Mouse (Mus musculus) kidney, embryonic 15.5 days (tissue): ENCODE measurements around the gene S100a14. TPM values are rescaled to one million over a fixed set of nuclear protein-coding genes. Genes with fewer than 3 reads are reported as not detected.

ENCODE experiments used
- ATAC-seq: fragments of 200-750 bp; cut with Nextera tagmentation; replicated peaks from 2 replicates; pipeline ENCODE4 v1.8.0; 2017; ENCODE audit warnings: moderate TSS enrichment; ENCODE audit not compliant: low FRiP score
- H3K27ac ChIP-seq: fragments of 300-500 bp; sonication (generic); 2 replicates; pipeline ENCODE4 v1.5.1; 2015; ENCODE audit warnings: mild to moderate bottlenecking, inconsistent platforms
- H3K27me3 ChIP-seq: fragments of 300-500 bp; sonication (generic); 2 replicates; pipeline ENCODE4 v1.6.1; 2015; ENCODE audit warnings: inconsistent platforms
- H3K36me3 ChIP-seq: fragments of 300-500 bp; sonication (generic); 2 replicates; pipeline ENCODE4 v1.6.1; 2015; ENCODE audit warnings: inconsistent platforms
- H3K4me1 ChIP-seq: fragments of 300-500 bp; sonication (generic); 2 replicates; pipeline ENCODE4 v1.6.1; 2015; ENCODE audit warnings: inconsistent platforms
- H3K4me2 ChIP-seq: fragments of 300-500 bp; sonication (generic); 2 replicates; pipeline ENCODE4 v1.6.1; 2015; ENCODE audit warnings: moderate library complexity, mild to moderate bottlenecking, inconsistent platforms
- H3K4me3 ChIP-seq: fragments of 300-500 bp; sonication (generic); replicated peaks from 2 replicates; pipeline ENCODE4 v1.5.1; 2015; ENCODE audit warnings: mild to moderate bottlenecking, inconsistent platforms
- H3K9ac ChIP-seq: fragments of 300-500 bp; sonication (generic); 2 replicates; pipeline ENCODE4 v1.6.1; 2015; ENCODE audit warnings: mild to moderate bottlenecking, inconsistent platforms
- H3K9me3 ChIP-seq: fragments of 300-500 bp; sonication (generic); replicated peaks from 2 replicates; pipeline ENCODE4 v1.6.1; 2016; ENCODE audit warnings: inconsistent platforms
- WGBS: fragments of 180-500 bp; shearing (Covaris S2); methylation state at CpG from one replicate; pipeline ENCODE4 v1.1.7; 2015; ENCODE audit warnings: mixed read lengths; 5-methylcytosine and 5-hydroxymethylcytosine counted together
- polyA plus RNA-seq: library from polyadenylated mRNA; unstranded; fragments of >200 nt; fragmentation: Nextera tagmentation; extraction: Ambion mirVana; gene quantifications from 2 replicates; pipeline ENCODE4 v1.2.1, GENCODE M21; 2015

S100a14 gene
- polyA plus RNA-seq, 1 experiment from 2014 or later: 3.8 TPM

GRCm38 (mm10) chr3:90508950-90509746 lies 17.5 kb upstream of the S100a14 start, which contains the start of gene Chtop:
Chtop (minus strand) TSS chr3:90509498.
- no peaks in the 10 kb centered on the region for H3K9me3 ChIP-seq
- peak within 1 kb of the TSS; percentile 97 for H3K27ac ChIP-seq
- peak within 1 kb of the TSS; percentile 62 for H3K4me2 ChIP-seq
- H3K27me3 ChIP-seq: no peaks in the 10 kb centered on the region
- H3K4me3 ChIP-seq: peak within 1 kb of the TSS; percentile 95
- H3K36me3 ChIP-seq: peaks cover 41% of the 10 kb centered on the region
- under 1% methylated on average over 66 of the region's 66 CpGs for WGBS
- peak; percentile 94 for ATAC-seq
- H3K4me1 ChIP-seq: peaks cover 26% of the 10 kb centered on the region
- H3K9ac ChIP-seq: peak within 1 kb of the TSS; percentile 99

GRCm38 (mm10) chr3:90509747-90510123 lies 16.9 kb upstream of the S100a14 start:
- Histone ChIP-seq H3K9ac (no peak overlapping the region), H3K36me3 (peaks cover 35% of the 10 kb centered on the region), H3K4me1 (peaks cover 31% of the 10 kb centered on the region), H3K27ac (peak overlapping the region; percentile 79), H3K9me3 (no peaks in the 10 kb centered on the region), H3K27me3 (no peaks in the 10 kb centered on the region), H3K4me3 (peak overlapping the region; percentile 95), H3K4me2 (peak overlapping the region; percentile 62)
- no peak for ATAC-seq
- 26% methylated on average over 2 of the region's 2 CpGs for WGBS

GRCm38 (mm10) chr3:90512276-90512675 lies 14.4 kb upstream of the S100a14 start:
- Histone ChIP-seq H3K4me1 (peaks cover 38% of the 10 kb centered on the region), H3K36me3 (peaks cover 10% of the 10 kb centered on the region), H3K27me3 (no peaks in the 10 kb centered on the region), H3K4me3 (no peak overlapping the region), H3K4me2 (no peak overlapping the region), H3K9me3 (no peaks in the 10 kb centered on the region), H3K27ac (no peak overlapping the region), H3K9ac (no peak overlapping the region)
- 83% methylated on average over 5 of the region's 5 CpGs for WGBS
- no peak for ATAC-seq

GRCm38 (mm10) chr3:90512948-90513642 lies 13.6 kb upstream of the S100a14 start:
- Histone ChIP-seq H3K4me2 (peak overlapping the region; percentile 80), H3K27me3 (no peaks in the 10 kb centered on the region), H3K4me3 (peak overlapping the region; percentile 45), H3K4me1 (peaks cover 30% of the 10 kb centered on the region), H3K9me3 (no peaks in the 10 kb centered on the region), H3K9ac (no peak overlapping the region; the same call in 1 of the 2 replicates), H3K36me3 (peaks cover 6% of the 10 kb centered on the region), H3K27ac (peak overlapping the region; percentile 74; the same call in 1 of the 2 replicates)
- no peak for ATAC-seq
- 70% methylated on average over 9 of the region's 9 CpGs for WGBS

GRCm38 (mm10) chr3:90513796-90514590 lies 12.7 kb upstream of the S100a14 start, which contains the start of the genes S100a1 and S100a13:
S100a1 (minus strand) TSS chr3:90514392.
S100a13 (plus strand) TSS chr3:90514435.
- peak within 1 kb of the TSS; percentile 37 for H3K9ac ChIP-seq
- peak within 1 kb of the TSS; percentile 80 for H3K4me2 ChIP-seq
- H3K27me3 ChIP-seq: no peaks in the 10 kb centered on the region
- WGBS: 2% methylated on average over 25 of the region's 25 CpGs
- peak within 1 kb of the TSS; percentile 74 for H3K27ac ChIP-seq
- peaks cover 6% of the 10 kb centered on the region for H3K36me3 ChIP-seq
- H3K4me1 ChIP-seq: peaks cover 27% of the 10 kb centered on the region
- H3K4me3 ChIP-seq: peak within 1 kb of the TSS; percentile 45
- no peaks in the 10 kb centered on the region for H3K9me3 ChIP-seq
- peak; percentile 57 for ATAC-seq

- Histone ChIP-seq H3K27ac (peak overlapping the region; percentile 74), H3K4me2 (peak overlapping the region; percentile 80), H3K9me3 (no peaks in the 10 kb centered on the region), H3K36me3 (peaks cover 6% of the 10 kb centered on the region), H3K4me1 (peaks cover 26% of the 10 kb centered on the region), H3K27me3 (no peaks in the 10 kb centered on the region), H3K9ac (peak overlapping the region; percentile 37), H3K4me3 (peak overlapping the region; percentile 45)
- 0% methylated on average over 10 of the region's 10 CpGs for WGBS
- ATAC-seq: peak; percentile 87
Measured at GRCm38 (mm10) chr3:90514691-90515090, 12.0 kb upstream of the S100a14 start.

GRCm38 (mm10) chr3:90515242-90515641 lies 11.4 kb upstream of the S100a14 start:
- Histone ChIP-seq H3K4me1 (peaks cover 24% of the 10 kb centered on the region), H3K9me3 (no peaks in the 10 kb centered on the region), H3K36me3 (peaks cover 6% of the 10 kb centered on the region), H3K9ac (peak overlapping the region; percentile 37), H3K4me3 (peak overlapping the region; percentile 45), H3K27me3 (no peaks in the 10 kb centered on the region), H3K27ac (peak overlapping the region; percentile 74; the same call in 1 of the 2 replicates), H3K4me2 (peak overlapping the region; percentile 80)
- WGBS: 42% methylated on average over 1 of the region's 1 CpGs
- ATAC-seq: peak; percentile 32

GRCm38 (mm10) chr3:90515789-90516188 lies 10.9 kb upstream of the S100a14 start:
- H3K27ac ChIP-seq: no peak overlapping the region
- no peak for ATAC-seq
- no peak overlapping the region for H3K4me3 ChIP-seq
- no peaks in the 10 kb centered on the region for H3K27me3 ChIP-seq
- no peaks in the 10 kb centered on the region for H3K9me3 ChIP-seq
- no peak overlapping the region for H3K9ac ChIP-seq
- peaks cover 5% of the 10 kb centered on the region for H3K36me3 ChIP-seq
- WGBS: 92% methylated on average over 4 of the region's 4 CpGs
- H3K4me2 ChIP-seq: peak overlapping the region; percentile 80; the same call in 1 of the 2 replicates
- peaks cover 24% of the 10 kb centered on the region for H3K4me1 ChIP-seq

- Histone ChIP-seq H3K4me2 (no peak overlapping the region), H3K9ac (no peak overlapping the region), H3K36me3 (no peaks in the 10 kb centered on the region), H3K27ac (no peak overlapping the region), H3K4me1 (peaks cover 24% of the 10 kb centered on the region), H3K27me3 (no peaks in the 10 kb centered on the region), H3K4me3 (no peak overlapping the region), H3K9me3 (no peaks in the 10 kb centered on the region)
- ATAC-seq: no peak
- WGBS: 82% methylated on average over 4 of the region's 4 CpGs
Measured at GRCm38 (mm10) chr3:90517711-90518110, 8.9 kb upstream of the S100a14 start.

GRCm38 (mm10) chr3:90525421-90525820 lies 1.2 kb upstream of the S100a14 start:
- no peaks in the 10 kb centered on the region for H3K27me3 ChIP-seq
- no peak overlapping the region for H3K9ac ChIP-seq
- H3K9me3 ChIP-seq: no peaks in the 10 kb centered on the region
- no peak overlapping the region for H3K27ac ChIP-seq
- 0 out of 2 replicates have a peak, but pooled peaks have one; percentile 30 for ATAC-seq
- peaks cover 11% of the 10 kb centered on the region; the same call in 1 of the 2 replicates for H3K4me1 ChIP-seq
- H3K4me2 ChIP-seq: no peak overlapping the region
- 65% methylated on average over 4 of the region's 4 CpGs for WGBS
- no peaks in the 10 kb centered on the region for H3K36me3 ChIP-seq
- H3K4me3 ChIP-seq: no peak overlapping the region

GRCm38 (mm10) chr3:90526076-90526475 lies 580 bp upstream of the S100a14 start:
- Histone ChIP-seq H3K4me1 (peaks cover 11% of the 10 kb centered on the region; the same call in 1 of the 2 replicates), H3K27ac (0 out of 2 replicates have a peak overlapping the region, but pooled peaks have one; percentile 2), H3K36me3 (no peaks in the 10 kb centered on the region), H3K9me3 (no peaks in the 10 kb centered on the region), H3K27me3 (no peaks in the 10 kb centered on the region), H3K4me3 (no peak overlapping the region), H3K4me2 (no peak overlapping the region), H3K9ac (no peak overlapping the region)
- ATAC-seq: no peak
- 66% methylated on average over 2 of the region's 2 CpGs for WGBS
